Mouse (Mus musculus): Measurements from ENCODE around the gene Cul5. TPM values are rescaled to one million over a fixed set of nuclear protein-coding genes. Genes with fewer than 3 reads are reported as not detected.

Gene Cul5
- 29.0 and 32.9 TPM in 2 replicates for polyA plus RNA-seq (2015; fragmentation: Nextera tagmentation; extraction: Ambion mirVana)

GRCm38 (mm10) chr9:53669680-53670219 lies at the start of gene Cul5:
Gene Cul5, minus strand, starts transcription at chr9:53670014.
- no peak within 1 kb of the TSS for H3K4me3 ChIP-seq
- 50% methylated on average over 5 of the region's 5 CpGs for WGBS
- no peak within 1 kb of the TSS for H3K4me2 ChIP-seq
- peaks cover 14% of the 10 kb centered on the region for H3K4me1 ChIP-seq
- no peaks in the 10 kb centered on the region for H3K36me3 ChIP-seq
- no peaks in the 10 kb centered on the region for H3K9me3 ChIP-seq
- no peak for ATAC-seq (ENCODE audit: insufficient number of reproducible peaks, low FRiP score, low TSS enrichment, low read depth)
- no peaks in the 10 kb centered on the region for H3K27me3 ChIP-seq
- no peak within 1 kb of the TSS for H3K9ac ChIP-seq
- no peak within 1 kb of the TSS for H3K27ac ChIP-seq

GRCm38 (mm10) chr9:53705992-53706696 lies 36.3 kb upstream of the Cul5 start, which contains the start of gene Rab39:
Gene Rab39, minus strand, starts transcription at chr9:53706232.
- peaks cover 4% of the 10 kb centered on the region; the same call in 1 of the 2 replicates for H3K27me3 ChIP-seq
- H3K9me3 ChIP-seq, result no peaks in the 10 kb centered on the region
- peak; percentile 90 for ATAC-seq (ENCODE audit: insufficient number of reproducible peaks, low FRiP score, low TSS enrichment, low read depth)
- no peak within 1 kb of the TSS for H3K27ac ChIP-seq
- H3K4me1 ChIP-seq, result peaks cover 17% of the 10 kb centered on the region
- H3K9ac ChIP-seq, result no peak within 1 kb of the TSS
- no peaks in the 10 kb centered on the region for H3K36me3 ChIP-seq
- peak within 1 kb of the TSS; percentile 81 for H3K4me2 ChIP-seq
- H3K4me3 ChIP-seq, result peak within 1 kb of the TSS; percentile 46
- WGBS, result under 1% methylated on average over 49 of the region's 49 CpGs

GRCm38 (mm10) chr9:53705491-53705991 lies 35.7 kb upstream of the Cul5 start:
- peak overlapping the region; percentile 81 for H3K4me2 ChIP-seq
- H3K4me3 ChIP-seq, result peak overlapping the region; percentile 46
- H3K4me1 ChIP-seq, result peaks cover 17% of the 10 kb centered on the region
- no peak overlapping the region for H3K9ac ChIP-seq
- 0 out of 2 replicates have a peak, but pooled peaks have one; percentile 44 for ATAC-seq (ENCODE audit: insufficient number of reproducible peaks, low FRiP score, low TSS enrichment, low read depth)
- peaks cover 4% of the 10 kb centered on the region; the same call in 1 of the 2 replicates for H3K27me3 ChIP-seq
- WGBS, result under 1% methylated on average over 28 of the region's 28 CpGs
- no peaks in the 10 kb centered on the region for H3K36me3 ChIP-seq
- H3K27ac ChIP-seq, result no peak overlapping the region
- H3K9me3 ChIP-seq, result no peaks in the 10 kb centered on the region

GRCm38 (mm10) chr9:53702991-53703390 lies 33.2 kb upstream of the Cul5 start:
- Histone ChIP-seq H3K4me2 (no peak overlapping the region), H3K4me3 (no peak overlapping the region), H3K36me3 (no peaks in the 10 kb centered on the region), H3K9ac (no peak overlapping the region), H3K27ac (no peak overlapping the region), H3K4me1 (peaks cover 17% of the 10 kb centered on the region), H3K27me3 (peaks cover 4% of the 10 kb centered on the region; the same call in 1 of the 2 replicates), H3K9me3 (no peaks in the 10 kb centered on the region)
- 87% methylated on average over 1 of the region's 1 CpGs for WGBS
- ATAC-seq (ENCODE audit: insufficient number of reproducible peaks, low FRiP score, low TSS enrichment, low read depth), result no peak

- no peak for ATAC-seq (ENCODE audit: insufficient number of reproducible peaks, low FRiP score, low TSS enrichment, low read depth)
- H3K4me2 ChIP-seq, result no peak overlapping the region
- WGBS, result 56% methylated on average over 4 of the region's 4 CpGs
- no peaks in the 10 kb centered on the region for H3K27me3 ChIP-seq
- H3K27ac ChIP-seq, result no peak overlapping the region
- H3K36me3 ChIP-seq, result no peaks in the 10 kb centered on the region
- no peak overlapping the region for H3K9ac ChIP-seq
- H3K4me1 ChIP-seq, result peaks cover 4% of the 10 kb centered on the region
- H3K9me3 ChIP-seq, result no peaks in the 10 kb centered on the region
- no peak overlapping the region for H3K4me3 ChIP-seq
Observed at GRCm38 (mm10) chr9:53700496-53700895, 30.7 kb upstream of the Cul5 start.

GRCm38 (mm10) chr9:53695846-53696245 lies 26.0 kb upstream of the Cul5 start:
- no peaks in the 10 kb centered on the region for H3K9me3 ChIP-seq
- 81% methylated on average over 5 of the region's 5 CpGs for WGBS
- ATAC-seq (ENCODE audit: insufficient number of reproducible peaks, low FRiP score, low TSS enrichment, low read depth), result no peak
- no peak overlapping the region for H3K4me2 ChIP-seq
- no peak overlapping the region for H3K9ac ChIP-seq
- H3K36me3 ChIP-seq, result no peaks in the 10 kb centered on the region
- H3K27ac ChIP-seq, result no peak overlapping the region
- H3K4me1 ChIP-seq, result no peaks in the 10 kb centered on the region
- no peaks in the 10 kb centered on the region for H3K27me3 ChIP-seq
- H3K4me3 ChIP-seq, result no peak overlapping the region

- H3K36me3 ChIP-seq, result no peaks in the 10 kb centered on the region
- ATAC-seq (ENCODE audit: insufficient number of reproducible peaks, low FRiP score, low TSS enrichment, low read depth), result no peak
- H3K4me2 ChIP-seq, result no peak overlapping the region
- no peaks in the 10 kb centered on the region for H3K9me3 ChIP-seq
- H3K4me1 ChIP-seq, result no peaks in the 10 kb centered on the region
- WGBS, result 35% methylated on average over 1 of the region's 1 CpGs
- H3K27ac ChIP-seq, result no peak overlapping the region
- H3K9ac ChIP-seq, result no peak overlapping the region
- no peak overlapping the region for H3K4me3 ChIP-seq
- H3K27me3 ChIP-seq, result no peaks in the 10 kb centered on the region
Observed at GRCm38 (mm10) chr9:53693718-53694117, 23.9 kb upstream of the Cul5 start.

- WGBS, result 38% methylated on average over 7 of the region's 7 CpGs
- no peak for ATAC-seq (ENCODE audit: insufficient number of reproducible peaks, low FRiP score, low TSS enrichment, low read depth)
- H3K4me3 ChIP-seq, result no peak overlapping the region
Observed at GRCm38 (mm10) chr9:53691745-53692670, 22.2 kb upstream of the Cul5 start.

GRCm38 (mm10) chr9:53680851-53681250 lies 11.0 kb upstream of the Cul5 start:
- no peaks in the 10 kb centered on the region for H3K9me3 ChIP-seq
- no peak overlapping the region for H3K27ac ChIP-seq
- H3K4me1 ChIP-seq, result no peaks in the 10 kb centered on the region
- H3K36me3 ChIP-seq, result no peaks in the 10 kb centered on the region
- no peaks in the 10 kb centered on the region for H3K27me3 ChIP-seq
- H3K4me2 ChIP-seq, result no peak overlapping the region
- no peak overlapping the region for H3K9ac ChIP-seq
- WGBS, result 92% methylated on average over 1 of the region's 1 CpGs
- H3K4me3 ChIP-seq, result no peak overlapping the region
- no peak for ATAC-seq (ENCODE audit: insufficient number of reproducible peaks, low FRiP score, low TSS enrichment, low read depth)

More at GRCm38 (mm10) chr9:53691745-53692670, 22.2 kb upstream of the Cul5 start:
- Histone ChIP-seq H3K4me1 (no peaks in the 10 kb centered on the region), H3K36me3 (no peaks in the 10 kb centered on the region), H3K4me2 (no peak overlapping the region), H3K9me3 (no peaks in the 10 kb centered on the region), H3K27ac (no peak overlapping the region), H3K27me3 (no peaks in the 10 kb centered on the region), H3K9ac (no peak overlapping the region)

- Histone ChIP-seq H3K4me1 (no peaks in the 10 kb centered on the region), H3K9ac (no peak overlapping the region), H3K4me2 (no peak overlapping the region), H3K4me3 (no peak overlapping the region), H3K9me3 (no peaks in the 10 kb centered on the region), H3K27ac (no peak overlapping the region), H3K36me3 (no peaks in the 10 kb centered on the region), H3K27me3 (no peaks in the 10 kb centered on the region)
- ATAC-seq (ENCODE audit: insufficient number of reproducible peaks, low FRiP score, low TSS enrichment, low read depth), result no peak
- 72% methylated on average over 4 of the region's 4 CpGs for WGBS
Observed at GRCm38 (mm10) chr9:53676921-53677320, 7.1 kb upstream of the Cul5 start.

- 15% methylated on average over 3 of the region's 3 CpGs for WGBS
- H3K9me3 ChIP-seq, result no peaks in the 10 kb centered on the region
- no peaks in the 10 kb centered on the region for H3K27me3 ChIP-seq
- no peak overlapping the region for H3K27ac ChIP-seq
- H3K36me3 ChIP-seq, result no peaks in the 10 kb centered on the region
- no peak overlapping the region for H3K4me3 ChIP-seq
- no peak overlapping the region for H3K9ac ChIP-seq
- no peak overlapping the region for H3K4me2 ChIP-seq
- H3K4me1 ChIP-seq, result no peaks in the 10 kb centered on the region
- ATAC-seq (ENCODE audit: insufficient number of reproducible peaks, low FRiP score, low TSS enrichment, low read depth), result no peak
Observed at GRCm38 (mm10) chr9:53673571-53673970, 3.8 kb upstream of the Cul5 start.
